Mouse (Mus musculus): ENCODE measurements at regions not wholly inside any gene's neighbourhood (a gene's known extent, or its start where the extent isn't known, plus 50 kb on each side); places are given as distances from the start of the nearest gene placed in this dataset.
"Not testable (repeated sequence)": the region's sequence is repeated elsewhere in the genome, so short reads cannot be mapped to it uniquely, and the experiment has no call there.

DNA sequence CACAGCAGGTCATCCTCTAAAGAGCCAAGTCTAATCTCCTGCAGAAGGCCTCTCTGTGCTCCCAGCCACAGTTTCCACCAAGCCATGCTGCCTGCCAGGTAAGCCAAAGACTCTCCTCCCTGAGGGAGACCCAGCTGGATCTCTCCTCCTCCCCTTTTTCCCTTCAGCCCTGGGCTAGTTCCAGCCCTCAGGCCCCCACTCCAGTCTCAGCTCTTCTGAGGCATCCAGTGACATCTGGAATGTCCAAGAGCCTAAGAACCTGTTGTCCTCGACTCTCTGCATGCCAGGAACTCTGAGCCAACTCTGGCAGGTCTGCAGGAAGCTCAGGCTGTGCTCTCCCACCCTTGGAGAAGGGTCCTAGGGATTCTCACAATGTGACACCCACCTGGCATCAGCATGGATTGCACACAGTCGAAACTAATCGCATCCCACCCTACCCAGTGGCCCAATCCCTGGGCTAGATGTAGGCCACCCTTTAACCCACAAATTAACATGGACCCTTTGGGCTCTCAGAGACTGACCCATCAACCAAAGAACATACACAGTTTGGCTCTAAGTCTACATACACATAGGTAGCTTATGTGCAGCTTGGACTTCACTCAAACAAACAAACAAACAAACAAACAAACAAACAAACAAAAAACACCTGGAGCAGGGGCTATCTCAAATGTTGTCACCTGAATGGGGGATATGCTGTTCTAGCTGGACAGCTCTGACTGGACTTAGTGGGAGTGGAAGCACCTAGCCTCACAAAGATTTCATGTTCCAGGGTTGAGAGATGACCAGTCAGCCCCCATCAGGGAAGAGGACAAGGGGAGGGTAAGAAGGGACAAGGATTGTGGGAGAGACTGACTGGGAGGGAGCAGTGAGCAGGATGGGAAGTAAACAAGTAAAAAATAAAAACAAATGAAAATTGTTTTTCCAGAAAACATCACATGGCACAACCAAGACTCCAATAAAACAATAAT, 57.9 kb upstream of the Zfp709 start:
- DNase-seq, result not testable (repeated sequence)

GRCm38 (mm10) chr8:71822749-71823148, 59.1 kb upstream of the Zfp709 start:
- DNase-seq, result not testable (repeated sequence)

DNA sequence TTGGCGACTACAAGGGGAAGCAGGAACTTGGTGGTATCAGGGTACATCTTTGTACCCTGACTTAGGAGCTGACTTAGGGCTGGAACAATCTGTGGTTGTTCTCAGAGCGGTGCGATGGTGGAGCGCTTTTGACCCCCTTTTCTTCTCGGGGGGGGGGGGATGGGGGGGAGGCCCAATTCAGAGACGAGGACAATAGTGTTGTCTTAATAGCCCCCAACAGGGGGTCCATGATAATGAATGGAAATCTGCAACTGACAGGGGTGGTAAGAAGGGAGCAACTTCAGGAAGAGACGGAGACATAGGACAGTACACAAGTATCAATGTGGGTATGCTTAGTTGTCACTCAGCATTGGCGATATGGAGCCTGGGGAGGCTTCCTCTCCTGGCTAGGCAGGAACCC, 61.9 kb upstream of the Zfp709 start:
- not testable (repeated sequence) for DNase-seq

DNA sequence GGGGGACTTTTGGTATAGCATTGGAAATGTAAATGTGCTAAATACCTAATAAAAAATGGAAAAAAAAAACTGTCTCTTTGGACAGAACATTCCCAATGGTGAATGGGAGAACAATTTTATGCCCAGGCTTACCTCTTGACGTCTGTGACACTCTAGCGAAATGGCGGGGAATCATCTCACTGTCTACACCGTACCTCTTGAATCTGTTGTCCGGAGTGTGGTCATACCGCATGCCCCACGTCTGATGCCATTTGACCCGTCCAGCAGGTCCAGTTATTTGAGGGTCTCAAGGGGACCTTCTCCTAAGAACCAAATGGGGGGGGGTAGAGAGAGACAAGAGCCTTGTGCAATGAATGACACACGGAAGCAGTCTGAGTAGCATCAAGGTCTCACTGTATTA, 62.4 kb upstream of the Zfp709 start:
- DNase-seq, result not testable (repeated sequence)

- not testable (repeated sequence) for DNase-seq
Observed at GRCm38 (mm10) chr8:71816272-71817034, 65.4 kb upstream of the Zfp709 start.

- DNase-seq, result not testable (repeated sequence)
Observed at GRCm38 (mm10) chr8:71815813-71816212, 66.0 kb upstream of the Zfp709 start.

GRCm38 (mm10) chr8:71814740-71815514, 66.9 kb upstream of the Zfp709 start:
- DNase-seq, result not testable (repeated sequence)

DNA sequence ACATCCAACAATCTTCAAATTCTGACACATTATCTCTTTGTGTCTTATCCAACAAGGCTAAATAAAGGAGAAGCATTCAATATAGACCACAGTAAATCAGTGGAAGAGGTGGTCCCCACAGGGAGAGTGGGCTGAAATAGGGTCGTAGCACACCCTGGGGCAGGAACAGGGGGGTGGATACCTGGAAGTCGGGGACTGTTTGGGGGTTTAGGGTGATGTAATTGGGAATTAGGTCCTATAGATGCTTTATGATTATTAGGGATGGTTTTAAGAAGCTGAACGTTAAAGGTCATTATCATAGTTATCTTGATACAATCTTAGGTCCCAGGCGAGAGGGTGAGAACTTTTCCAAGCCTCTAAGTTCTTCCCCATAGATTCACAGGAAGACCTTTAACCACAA, 67.9 kb upstream of the Zfp709 start:
- DNase-seq, result not testable (repeated sequence)

DNA sequence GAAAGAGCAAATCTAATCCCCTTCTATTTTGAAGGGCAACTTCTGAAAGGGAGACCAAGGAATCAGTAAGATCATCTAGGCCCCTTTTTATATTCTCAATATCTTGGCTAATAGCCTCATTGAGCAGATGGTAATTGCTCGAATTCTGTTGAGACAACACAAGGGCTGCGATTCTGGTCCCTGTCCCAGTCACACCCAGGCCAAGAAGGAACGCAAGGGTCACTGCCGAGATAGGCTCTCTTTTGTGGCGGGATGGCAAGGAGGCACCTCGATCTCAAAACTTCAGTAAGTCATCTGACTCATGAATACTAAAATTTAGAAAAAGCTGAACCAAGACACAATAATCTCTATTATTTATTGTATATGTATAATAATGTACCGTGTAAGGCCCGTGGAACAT, 68.6 kb upstream of the Zfp709 start:
- DNase-seq, result not testable (repeated sequence)

DNA sequence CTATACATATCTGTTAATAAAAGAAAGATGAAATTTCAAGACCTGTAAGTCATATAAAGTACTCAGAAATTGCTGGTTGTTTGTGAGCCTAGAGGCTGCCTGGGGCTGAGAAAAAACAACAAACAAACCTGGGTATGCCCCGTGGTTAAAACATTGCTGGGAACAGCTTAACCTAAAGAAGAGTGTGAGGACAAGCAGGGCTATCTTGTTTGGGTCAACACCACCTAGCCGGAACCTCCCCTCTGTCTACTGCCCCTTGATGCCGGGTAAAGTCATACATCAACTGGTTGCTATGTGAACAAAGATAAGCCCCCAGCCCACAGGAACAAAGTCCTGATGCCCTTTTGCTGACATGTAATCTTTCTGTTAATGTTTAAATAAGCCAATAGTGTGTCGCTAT, 74.0 kb upstream of the Zfp709 start:
- DNase-seq, result not testable (repeated sequence)

- not testable (repeated sequence) for DNase-seq
Observed at GRCm38 (mm10) chr8:71804586-71804985, 77.2 kb upstream of the Zfp709 start.

- not testable (repeated sequence) for DNase-seq
Observed at GRCm38 (mm10) chr8:71802226-71802625, 76.7 kb upstream of the Fcho1 start.

DNA sequence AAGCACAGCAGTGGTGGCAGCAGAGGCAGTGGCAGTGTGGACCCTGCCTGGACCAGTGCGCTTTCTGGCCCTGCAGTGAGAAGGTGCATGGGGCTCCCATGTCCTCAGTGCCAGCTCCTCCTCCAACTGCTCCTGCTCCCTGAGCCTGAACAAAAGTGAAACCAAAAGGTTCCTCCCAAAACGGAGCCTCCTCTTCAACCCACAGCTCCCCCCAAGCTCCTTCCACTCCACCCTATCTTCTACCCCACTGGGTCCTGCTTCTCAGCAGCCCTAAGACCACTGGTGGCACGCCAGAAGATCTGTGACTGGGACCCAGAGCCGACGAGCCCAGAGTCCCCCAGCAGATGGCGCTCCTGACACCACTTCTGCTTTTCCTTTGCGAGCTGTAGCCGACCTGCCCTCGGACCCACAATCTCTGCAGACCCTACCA, 63.5 kb upstream of the Fcho1 start:
- peak; percentile 9 to 13 for DNase-seq

DNA sequence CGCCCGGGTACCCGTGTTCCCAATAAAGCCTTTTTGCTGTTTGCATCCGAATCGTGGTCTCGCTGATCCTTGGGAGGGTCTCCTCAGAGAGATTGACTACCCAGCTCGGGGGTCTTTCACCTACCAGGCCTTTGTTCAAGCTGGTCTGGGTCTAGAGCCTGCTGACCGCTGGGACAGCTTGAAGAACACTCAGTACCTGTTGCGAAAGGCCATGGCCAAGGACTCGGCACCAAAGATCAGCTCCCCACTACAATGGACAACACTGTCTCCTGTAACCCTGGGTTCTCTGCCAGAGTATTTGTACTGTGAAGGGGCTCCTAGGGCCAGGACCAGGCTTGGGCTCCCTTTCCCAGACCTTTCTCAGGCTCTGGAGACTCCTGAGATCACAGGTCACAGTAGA, 55.1 kb upstream of the Fcho1 start:
- DNase-seq, result not testable (repeated sequence)

- not testable (repeated sequence) for DNase-seq
Observed at GRCm38 (mm10) chr8:71779824-71780223, 54.3 kb upstream of the Fcho1 start.

DNA sequence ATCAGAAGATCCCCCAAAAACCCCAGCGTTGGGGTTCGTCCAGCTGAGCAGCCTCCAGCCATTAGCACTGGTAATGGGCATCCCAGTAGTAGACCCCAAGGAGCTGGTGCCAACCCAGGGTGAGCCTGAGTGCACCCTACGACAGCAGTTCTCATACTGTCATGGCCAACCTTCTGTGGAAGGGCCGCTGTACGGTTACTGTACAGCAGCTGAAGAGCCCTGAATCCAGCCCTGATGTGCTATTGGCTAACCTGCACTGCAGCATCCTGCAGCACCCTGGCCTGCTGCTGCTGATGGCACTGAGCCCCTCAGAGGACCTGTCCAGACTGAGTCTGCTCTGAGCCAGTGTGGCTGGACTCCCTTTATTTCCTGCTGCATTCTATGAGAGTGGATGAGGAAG, 53.9 kb upstream of the Fcho1 start:
- not testable (repeated sequence) for DNase-seq

GRCm38 (mm10) chr8:71778916-71779315, 53.4 kb upstream of the Fcho1 start:
- no peak for DNase-seq
